Mouse (Mus musculus) left cerebral cortex, adult 18-20 months (tissue): Measurements from ENCODE around the gene Lrmda. TPM values are rescaled to one million over a fixed set of nuclear protein-coding genes. Genes with fewer than 3 reads are reported as not detected.

Source experiments
- DNase-seq, 2 experiments: peaks; one replicate each; pipeline ENCODE4 v3.0.0; 2021 to 2022; ENCODE audit warnings: low spot score in 2 of 2, mixed read lengths in 1 of 2
- total RNA-seq, 2 experiments: library from RNA; stranded (reverse); gene quantifications; 2 replicates each; pipeline ENCODE4 v1.2.3; 2021

Gene Lrmda
- total RNA-seq, 2 experiments from 2014 or later, result 1.4 to 1.7 TPM

GRCm38 (mm10) chr14:23011989-23012388 lies 992.5 kb downstream of the Lrmda start:
- DNase-seq, result no peak

- DNase-seq, result no peak
Measured at GRCm38 (mm10) chr14:23014747-23015286, 995.3 kb downstream of the Lrmda start.

- no peak for DNase-seq
Measured at GRCm38 (mm10) chr14:23015321-23016067, 996.0 kb downstream of the Lrmda start.

- no peak for DNase-seq
Measured at GRCm38 (mm10) chr14:23016068-23016611, 996.6 kb downstream of the Lrmda start.

GRCm38 (mm10) chr14:23041002-23041401 lies 1021.5 kb downstream of the Lrmda start:
- DNase-seq, result no peak

GRCm38 (mm10) chr14:23045322-23045721 lies 1025.8 kb downstream of the Lrmda start:
- DNase-seq, result no peak

- DNase-seq, result peak; percentile 56 to 77
Measured at GRCm38 (mm10) chr14:23046330-23046729, 1026.8 kb downstream of the Lrmda start.

GRCm38 (mm10) chr14:23051441-23051840 lies 1031.9 kb downstream of the Lrmda start:
- no peak for DNase-seq

- DNase-seq, result peak in 1 of 2 experiments; percentile 3
Measured at GRCm38 (mm10) chr14:23052833-23053592, 1033.5 kb downstream of the Lrmda start.

GRCm38 (mm10) chr14:23057228-23057976 lies 1037.9 kb downstream of the Lrmda start:
- DNase-seq, result no peak

GRCm38 (mm10) chr14:23057987-23058386 lies 1038.5 kb downstream of the Lrmda start:
- no peak for DNase-seq

GRCm38 (mm10) chr14:23078719-23079118 lies 1059.2 kb downstream of the Lrmda start:
- no peak for DNase-seq

- DNase-seq, result no peak
Measured at GRCm38 (mm10) chr14:23084241-23084773, 1064.8 kb downstream of the Lrmda start.

GRCm38 (mm10) chr14:23084797-23085196 lies 1065.3 kb downstream of the Lrmda start:
- no peak for DNase-seq

GRCm38 (mm10) chr14:23093306-23093705 lies 1073.8 kb downstream of the Lrmda start:
- DNase-seq, result no peak

GRCm38 (mm10) chr14:23094546-23095157 lies 1075.1 kb downstream of the Lrmda start:
- no peak for DNase-seq

- DNase-seq, result no peak
Measured at GRCm38 (mm10) chr14:23095158-23096016, 1075.9 kb downstream of the Lrmda start.

- DNase-seq, result no peak
Measured at GRCm38 (mm10) chr14:23096017-23096336, 1076.5 kb downstream of the Lrmda start.

- no peak for DNase-seq
Measured at GRCm38 (mm10) chr14:23096405-23096804, 1076.9 kb downstream of the Lrmda start.
